Mouse (Mus musculus) heart, embryonic 15.5 days (tissue): ENCODE data around the gene Hivep1. TPM values are rescaled to one million over a fixed set of nuclear protein-coding genes. Genes with fewer than 3 reads are reported as not detected.

Experiments used
- ATAC-seq: fragments of 200-750 bp; cut with Nextera tagmentation; replicated peaks from 2 replicates; pipeline ENCODE4 v1.8.0; 2017; ENCODE audit warnings: low read depth, moderate TSS enrichment; ENCODE audit not compliant: insufficient number of reproducible peaks, insufficient read depth, low FRiP score
- H3K27ac ChIP-seq: fragments of 300-500 bp; sonication (generic); 2 replicates; pipeline ENCODE4 v1.5.1; 2015; ENCODE audit warnings: mild to moderate bottlenecking, inconsistent platforms
- H3K27me3 ChIP-seq: fragments of 300-500 bp; sonication (generic); 2 replicates; pipeline ENCODE4 v1.6.1; 2015; ENCODE audit warnings: inconsistent platforms
- H3K36me3 ChIP-seq: fragments of 300-500 bp; sonication (generic); 2 replicates; pipeline ENCODE4 v1.6.1; 2015; ENCODE audit warnings: mild to moderate bottlenecking, inconsistent platforms
- H3K4me1 ChIP-seq: fragments of 300-500 bp; sonication (generic); replicated peaks from 2 replicates; pipeline ENCODE4 v1.6.1; 2015; ENCODE audit warnings: inconsistent platforms
- H3K4me2 ChIP-seq: fragments of 300-500 bp; sonication (generic); 2 replicates; pipeline ENCODE4 v1.6.1; 2015; ENCODE audit warnings: inconsistent platforms, mild to moderate bottlenecking, moderate library complexity
- H3K4me3 ChIP-seq: fragments of 300-500 bp; sonication (generic); 2 replicates; pipeline ENCODE4 v1.5.1; 2015; ENCODE audit warnings: mild to moderate bottlenecking, inconsistent platforms
- H3K9ac ChIP-seq: fragments of 300-500 bp; sonication (generic); 2 replicates; pipeline ENCODE4 v1.6.1; 2015; ENCODE audit warnings: mild to moderate bottlenecking, inconsistent platforms
- H3K9me3 ChIP-seq: fragments of 300-500 bp; sonication (generic); replicated peaks from 2 replicates; pipeline ENCODE4 v1.6.1; 2016; ENCODE audit warnings: inconsistent platforms
- WGBS: fragments of 180-500 bp; shearing (Covaris S2); methylation state at CpG from one replicate; pipeline ENCODE4 v1.1.7; 2015; ENCODE audit warnings: mixed read lengths; 5-methylcytosine and 5-hydroxymethylcytosine counted together
- polyA plus RNA-seq: library from polyadenylated mRNA; unstranded; fragments of >200 nt; fragmentation: Nextera tagmentation; extraction: Ambion mirVana; gene quantifications from 2 replicates; pipeline ENCODE4 v1.2.1, GENCODE M21; 2015

Gene Hivep1
- polyA plus RNA-seq, 1 experiment from 2014 or later: 7.6 TPM

- 67% methylated on average over 5 of the region's 5 CpGs for WGBS
- ATAC-seq: no peak
- peaks cover 7% of the 10 kb centered on the region; the same call in 1 of the 2 replicates for H3K36me3 ChIP-seq
These were observed 69.4 kb downstream of the Hivep1 start for GRCm38 (mm10) chr13:42121106-42121776.

GRCm38 (mm10) chr13:42121777-42122682 lies 70.2 kb downstream of the Hivep1 start:
- H3K4me3 ChIP-seq: no peak overlapping the region
- peaks cover 12% of the 10 kb centered on the region for H3K4me1 ChIP-seq
- no peaks in the 10 kb centered on the region for H3K9me3 ChIP-seq
- peaks cover 7% of the 10 kb centered on the region; the same call in 1 of the 2 replicates for H3K36me3 ChIP-seq
- H3K9ac ChIP-seq: no peak overlapping the region
- ATAC-seq: no peak
- WGBS: 71% methylated on average over 5 of the region's 5 CpGs
- no peak overlapping the region for H3K27ac ChIP-seq
- H3K27me3 ChIP-seq: no peaks in the 10 kb centered on the region
- no peak overlapping the region for H3K4me2 ChIP-seq

More at GRCm38 (mm10) chr13:42121106-42121776, 69.4 kb downstream of the Hivep1 start:
- Histone ChIP-seq H3K9ac (no peak overlapping the region), H3K9me3 (no peaks in the 10 kb centered on the region), H3K27ac (no peak overlapping the region), H3K27me3 (no peaks in the 10 kb centered on the region), H3K4me1 (peaks cover 16% of the 10 kb centered on the region), H3K4me3 (no peak overlapping the region), H3K4me2 (no peak overlapping the region)

GRCm38 (mm10) chr13:42144627-42145026 lies 92.8 kb downstream of the Hivep1 start:
- Histone ChIP-seq H3K9ac (no peak overlapping the region), H3K4me2 (no peak overlapping the region), H3K4me3 (no peak overlapping the region), H3K9me3 (no peaks in the 10 kb centered on the region), H3K36me3 (no peaks in the 10 kb centered on the region; the same call in 1 of the 2 replicates), H3K27me3 (no peaks in the 10 kb centered on the region), H3K27ac (no peak overlapping the region), H3K4me1 (peaks cover 8% of the 10 kb centered on the region)
- ATAC-seq: no peak
- 70% methylated on average over 3 of the region's 3 CpGs for WGBS

- H3K27ac ChIP-seq: peak overlapping the region; percentile 73
- no peak overlapping the region for H3K9ac ChIP-seq
- 0 out of 2 replicates have a peak overlapping the region, but pooled peaks have one; percentile 0 for H3K4me2 ChIP-seq
These were observed 97.7 kb downstream of the Hivep1 start for GRCm38 (mm10) chr13:42149328-42150071.

GRCm38 (mm10) chr13:42150072-42150450 lies 98.2 kb downstream of the Hivep1 start:
- peak; percentile 58; the same call in 1 of the 2 replicates for ATAC-seq
- H3K4me3 ChIP-seq: no peak overlapping the region

More at GRCm38 (mm10) chr13:42149328-42150071, 97.7 kb downstream of the Hivep1 start:
- Histone ChIP-seq H3K4me3 (no peak overlapping the region), H3K27me3 (no peaks in the 10 kb centered on the region), H3K4me1 (peaks cover 22% of the 10 kb centered on the region), H3K36me3 (peaks cover 2% of the 10 kb centered on the region), H3K9me3 (no peaks in the 10 kb centered on the region)
- WGBS: 38% methylated on average over 9 of the region's 9 CpGs
- no peak for ATAC-seq

GRCm38 (mm10) chr13:42150462-42151127 lies 98.8 kb downstream of the Hivep1 start:
- H3K9me3 ChIP-seq: no peaks in the 10 kb centered on the region
- no peak overlapping the region for H3K9ac ChIP-seq
- H3K27ac ChIP-seq: peak overlapping the region; percentile 73
- peaks cover 13% of the 10 kb centered on the region for H3K36me3 ChIP-seq
- peaks cover 22% of the 10 kb centered on the region for H3K4me1 ChIP-seq
- H3K4me3 ChIP-seq: no peak overlapping the region
- WGBS: 51% methylated on average over 9 of the region's 9 CpGs
- ATAC-seq: peak; percentile 51; the same call in 1 of the 2 replicates
- H3K27me3 ChIP-seq: no peaks in the 10 kb centered on the region
- H3K4me2 ChIP-seq: 0 out of 2 replicates have a peak overlapping the region, but pooled peaks have one; percentile 0

More at GRCm38 (mm10) chr13:42150072-42150450, 98.2 kb downstream of the Hivep1 start:
- H3K9ac ChIP-seq: no peak overlapping the region
- no peaks in the 10 kb centered on the region for H3K27me3 ChIP-seq
- peaks cover 8% of the 10 kb centered on the region for H3K36me3 ChIP-seq
- H3K4me1 ChIP-seq: peaks cover 22% of the 10 kb centered on the region
- no peaks in the 10 kb centered on the region for H3K9me3 ChIP-seq
- WGBS: 33% methylated on average over 5 of the region's 5 CpGs
- H3K27ac ChIP-seq: peak overlapping the region; percentile 73
- H3K4me2 ChIP-seq: 0 out of 2 replicates have a peak overlapping the region, but pooled peaks have one; percentile 0

GRCm38 (mm10) chr13:42158259-42158658 lies 106.4 kb downstream of the Hivep1 start:
- Histone ChIP-seq H3K27me3 (no peaks in the 10 kb centered on the region), H3K4me1 (peaks cover 17% of the 10 kb centered on the region), H3K27ac (no peak overlapping the region), H3K9me3 (no peaks in the 10 kb centered on the region), H3K4me3 (no peak overlapping the region), H3K9ac (no peak overlapping the region), H3K4me2 (no peak overlapping the region), H3K36me3 (peaks cover 21% of the 10 kb centered on the region)
- WGBS: 86% methylated on average over 14 of the region's 14 CpGs
- no peak for ATAC-seq

GRCm38 (mm10) chr13:42159416-42160185 lies 107.8 kb downstream of the Hivep1 start:
- Histone ChIP-seq H3K9me3 (no peaks in the 10 kb centered on the region), H3K4me3 (no peak overlapping the region), H3K4me1 (peaks cover 17% of the 10 kb centered on the region), H3K4me2 (no peak overlapping the region), H3K27me3 (no peaks in the 10 kb centered on the region), H3K9ac (no peak overlapping the region), H3K27ac (no peak overlapping the region), H3K36me3 (peaks cover 18% of the 10 kb centered on the region)
- 66% methylated on average over 14 of the region's 14 CpGs for WGBS
- ATAC-seq: no peak

GRCm38 (mm10) chr13:42170802-42171201 lies 119.0 kb downstream of the Hivep1 start:
- no peak for ATAC-seq
- no peak overlapping the region for H3K4me3 ChIP-seq
- peaks cover 3% of the 10 kb centered on the region; the same call in 1 of the 2 replicates for H3K36me3 ChIP-seq
- 93% methylated on average over 1 of the region's 1 CpGs for WGBS
- no peak overlapping the region for H3K27ac ChIP-seq
- H3K27me3 ChIP-seq: no peaks in the 10 kb centered on the region
- no peak overlapping the region for H3K4me2 ChIP-seq
- no peaks in the 10 kb centered on the region for H3K9me3 ChIP-seq
- H3K4me1 ChIP-seq: peaks cover 13% of the 10 kb centered on the region
- no peak overlapping the region for H3K9ac ChIP-seq
